Mouse (Mus musculus) spleen, adult 18-20 months (tissue): ENCODE results near the gene Gli2.

Source experiments
- DNase-seq, 2 experiments: peaks; one replicate each; pipeline ENCODE4 v3.0.0; 2022; ENCODE audit warnings: mixed read lengths in 2 of 2

Gene Gli2

DNA sequence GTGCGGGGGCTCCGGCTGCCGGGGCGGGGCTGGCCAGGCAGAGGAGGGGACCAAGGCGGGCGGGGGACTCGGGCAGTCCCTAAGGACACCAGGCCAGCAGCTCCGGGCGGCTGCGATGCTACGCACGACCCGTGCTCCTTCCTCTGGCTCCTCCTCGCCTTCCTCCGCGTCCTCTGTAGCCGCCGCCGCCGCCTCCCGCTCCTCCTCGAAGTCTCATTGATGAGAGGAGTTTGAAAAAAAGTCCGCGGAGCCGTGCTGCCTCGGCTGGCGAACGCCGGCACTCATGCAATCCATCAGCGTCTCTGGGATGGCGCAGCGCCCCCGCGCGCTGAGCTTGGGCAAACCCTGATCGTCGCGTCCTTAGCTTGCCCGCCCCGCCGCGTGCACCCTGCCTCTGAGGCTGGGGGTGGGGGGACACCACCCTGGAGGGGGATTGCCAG is at the start of gene Gli2:
Gli2 (minus strand) TSS at position 218 of the 440 bp plus-strand sequence.
- DNase-seq = peak in 1 of 2 experiments; percentile 11

DNA sequence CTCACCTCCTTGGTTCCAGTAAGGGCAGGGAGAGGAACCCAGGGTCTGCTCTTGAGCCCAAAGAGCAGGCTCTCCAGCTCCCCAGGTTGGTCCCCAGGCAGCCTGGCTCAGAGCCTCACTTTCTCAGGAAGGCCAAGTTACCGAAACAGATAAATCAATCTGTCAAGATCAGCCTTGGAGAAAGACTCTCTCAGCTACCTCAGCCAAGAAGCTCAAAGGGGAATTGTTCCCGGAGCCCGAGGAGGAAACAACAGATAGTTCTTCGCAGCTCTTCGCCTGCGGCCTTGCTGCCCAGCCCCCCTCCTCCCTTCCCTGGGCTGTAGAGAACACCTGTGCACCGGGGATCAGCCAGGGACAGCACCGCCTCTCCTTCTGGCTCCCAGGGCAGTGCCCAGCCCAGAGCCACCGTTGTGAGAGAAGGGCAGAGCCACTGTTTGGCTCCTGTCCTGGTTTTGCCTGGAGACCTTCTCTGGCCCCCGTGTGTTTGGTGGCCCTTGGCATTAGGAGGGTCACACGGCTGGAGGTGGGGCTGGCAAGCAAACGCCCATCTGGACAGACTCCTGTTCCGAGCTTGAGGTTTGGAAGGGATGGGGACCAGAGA is 44.6 kb upstream of the Gli2 start:
- no peak for DNase-seq

DNA sequence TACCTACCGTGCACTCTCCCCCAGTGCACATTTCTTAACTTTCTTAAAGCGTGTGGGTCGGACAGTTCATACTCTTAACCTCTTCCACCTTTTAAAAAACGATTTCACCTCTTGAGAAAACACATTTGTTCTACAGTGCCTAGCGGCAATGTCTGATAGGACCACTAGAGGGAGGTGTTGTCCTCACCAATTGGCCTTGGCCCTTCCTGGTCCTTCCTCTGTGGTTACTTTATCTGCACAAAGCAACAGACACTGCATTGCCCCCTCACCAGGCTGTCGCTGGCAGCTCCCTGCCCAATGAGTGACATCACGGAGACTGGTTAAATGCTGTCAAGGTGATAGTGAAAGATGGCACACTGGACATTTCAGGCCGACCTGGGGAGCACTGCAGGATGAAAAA is 40.3 kb upstream of the Gli2 start:
- peak in 1 of 2 experiments; percentile 26 for DNase-seq

DNA sequence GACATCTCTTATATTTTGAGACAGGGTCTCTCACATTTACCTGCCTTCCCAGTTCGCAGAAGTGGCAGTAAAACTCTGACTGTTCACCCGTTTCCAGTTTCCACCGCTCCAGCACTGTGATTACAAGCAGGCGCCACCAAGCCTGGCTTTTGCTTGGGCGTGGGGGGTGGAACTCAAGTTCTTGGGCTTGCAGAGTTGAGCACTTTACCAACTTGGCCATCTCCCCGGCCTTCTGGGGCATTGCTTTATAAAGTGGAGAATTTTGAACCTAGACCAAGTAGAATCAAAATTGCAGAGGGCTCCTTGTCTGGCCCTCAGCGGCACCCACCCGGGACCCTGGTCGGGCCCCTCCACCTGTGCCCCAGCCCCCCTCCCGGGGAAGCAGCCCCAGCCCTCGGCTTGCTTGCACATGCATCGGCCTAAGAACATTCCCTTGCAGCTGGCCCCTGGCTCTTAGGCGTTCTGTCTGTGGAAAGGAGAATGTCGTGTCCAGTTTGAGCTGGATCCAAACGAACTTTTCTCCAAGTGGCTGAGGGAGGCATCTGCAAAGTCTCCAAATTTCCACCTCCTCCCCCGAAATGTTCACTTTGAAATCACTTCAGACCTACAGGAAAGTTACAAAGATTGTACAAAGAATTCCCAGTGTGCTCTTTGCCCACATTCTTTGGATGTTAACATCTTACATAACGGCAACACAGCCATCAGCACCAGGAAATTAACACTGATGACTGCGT is 36.6 kb upstream of the Gli2 start:
- DNase-seq = no peak

DNA sequence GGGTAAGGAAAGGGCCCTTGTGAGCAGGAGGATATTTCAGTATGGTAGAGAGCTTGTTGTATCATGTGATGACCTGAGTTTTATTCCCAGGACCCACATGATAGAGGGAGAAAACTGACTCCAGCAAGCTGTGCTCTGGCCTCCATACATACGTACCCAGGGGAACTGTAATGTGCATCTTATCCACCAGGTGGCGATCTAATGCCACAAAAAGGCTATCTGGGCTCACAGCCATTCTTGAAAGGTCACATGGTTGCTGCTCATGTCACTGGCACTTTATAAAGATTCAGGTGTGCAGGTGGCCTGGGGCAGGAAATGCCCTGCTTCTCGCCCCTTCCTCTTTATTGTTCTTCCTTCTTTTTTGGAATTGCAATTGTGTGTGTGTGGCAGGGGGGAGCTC is 34.1 kb upstream of the Gli2 start:
- peak in 1 of 2 experiments; percentile 50 for DNase-seq

DNA sequence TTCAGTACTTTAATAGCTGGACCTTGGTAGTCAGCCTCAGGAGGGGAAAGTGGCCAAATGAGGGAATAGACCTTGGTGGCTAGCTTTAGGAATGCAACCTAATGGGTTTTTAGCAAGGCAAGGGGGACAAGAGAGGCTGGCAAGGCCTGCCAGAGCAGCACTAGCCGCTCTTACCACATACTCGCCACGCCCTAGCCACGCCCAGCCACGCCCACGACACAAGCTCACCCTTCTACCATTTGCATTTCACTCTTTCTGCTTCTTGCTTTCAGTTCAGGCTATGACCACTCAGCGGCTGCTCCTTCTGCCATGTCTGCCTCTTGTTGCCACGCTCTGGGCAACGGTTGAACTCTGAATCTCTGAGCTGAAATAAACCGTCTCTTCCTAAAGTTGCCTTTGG is 32.4 kb upstream of the Gli2 start:
- DNase-seq = no peak

DNA sequence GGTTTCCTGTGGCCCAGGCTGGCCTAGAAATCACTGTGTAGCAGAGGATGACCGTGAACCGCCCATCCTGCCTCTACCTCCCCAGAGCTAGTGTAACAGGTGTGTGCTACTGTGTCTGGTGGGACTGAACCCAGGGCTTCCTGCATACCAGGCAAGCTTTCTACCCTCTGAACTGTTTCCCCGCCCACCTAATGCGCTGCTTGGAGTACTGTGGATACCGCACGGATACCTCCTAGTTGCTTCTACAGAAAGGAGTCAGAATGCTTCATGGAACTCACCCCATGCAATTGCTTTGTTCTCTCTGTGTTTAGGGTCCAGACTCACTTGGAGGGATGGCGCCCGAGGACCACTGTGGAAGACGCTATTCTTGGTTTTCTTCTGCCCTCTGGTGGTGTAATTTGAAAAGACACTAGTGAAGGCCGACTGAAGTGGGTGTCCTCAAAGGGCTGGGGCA is 30.1 kb upstream of the Gli2 start:
- DNase-seq = no peak

DNA sequence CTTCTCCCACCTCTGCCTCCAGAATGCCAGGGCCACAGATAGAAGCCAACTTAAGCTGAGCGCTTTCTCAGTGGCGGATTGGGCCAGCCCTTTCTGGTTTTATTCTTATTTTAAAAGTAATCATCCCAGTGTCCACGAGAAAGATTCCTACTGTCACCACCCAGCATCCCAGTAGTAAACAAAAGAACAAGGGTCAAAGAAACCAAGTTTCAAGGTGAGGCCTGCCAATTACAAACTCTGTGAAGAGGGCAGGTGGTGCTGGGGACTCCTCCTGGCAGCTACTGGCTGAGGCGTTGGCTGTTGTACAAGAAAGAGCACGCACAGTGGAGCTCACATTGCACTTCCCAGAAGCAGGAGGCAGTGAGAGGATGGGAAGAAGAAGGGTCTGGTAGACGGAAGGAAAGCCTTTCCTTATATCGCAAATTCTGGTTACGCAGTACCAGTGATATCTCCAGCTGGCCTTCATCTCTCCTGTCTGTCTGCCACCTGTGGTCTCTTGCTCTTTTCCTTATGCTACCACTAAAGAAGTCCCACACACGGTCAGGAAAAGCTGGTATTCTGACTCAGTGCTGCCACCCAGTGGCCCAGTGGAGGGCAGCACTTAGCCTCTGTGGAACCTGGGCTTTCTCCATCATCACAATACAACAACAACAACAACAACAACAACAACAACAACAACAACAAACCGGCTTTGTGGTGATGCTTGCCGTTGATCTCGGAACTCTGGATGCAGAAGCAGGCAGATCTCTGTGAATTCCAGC is 29.0 kb upstream of the Gli2 start:
- DNase-seq = peak in 1 of 2 experiments; percentile 21

DNA sequence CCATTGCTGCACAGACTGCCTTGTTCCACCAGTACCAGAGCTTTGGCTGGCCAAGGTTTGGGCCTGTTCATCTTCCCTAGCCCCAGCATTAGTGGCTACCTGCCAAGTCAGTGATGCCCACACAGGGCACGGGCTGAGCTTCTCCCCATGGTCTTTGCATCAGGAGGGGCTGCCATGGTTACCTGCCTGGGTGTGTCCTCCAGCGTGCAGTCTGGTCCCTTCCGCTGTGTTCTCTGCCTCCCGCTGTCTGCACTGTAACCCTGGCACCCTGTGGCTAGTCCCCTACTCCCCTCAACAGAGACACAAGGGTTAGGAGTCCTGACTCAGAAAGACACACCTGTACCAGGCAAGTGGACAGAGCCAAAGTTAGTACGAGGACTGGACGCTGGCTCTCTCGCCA is 24.5 kb upstream of the Gli2 start:
- no peak for DNase-seq

DNA sequence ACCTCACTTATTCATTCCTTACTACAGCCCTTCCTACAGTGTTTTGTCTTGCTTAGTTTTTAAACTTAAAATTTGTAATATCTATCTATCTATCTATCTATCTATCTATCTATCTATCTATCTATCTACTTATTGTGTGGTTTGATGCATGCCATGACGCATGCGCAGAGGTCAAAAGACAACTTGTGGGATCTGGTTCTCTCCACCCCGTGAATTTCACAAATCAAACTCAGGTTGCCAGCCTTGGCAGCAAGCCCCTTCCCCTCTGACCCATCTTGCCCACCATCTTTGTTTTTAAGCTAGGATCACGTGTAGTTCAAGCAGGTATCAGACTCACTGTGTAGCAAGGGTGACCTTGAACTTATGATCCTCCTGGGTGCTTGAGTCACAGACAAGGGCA is 22.9 kb upstream of the Gli2 start:
- no peak for DNase-seq

DNA sequence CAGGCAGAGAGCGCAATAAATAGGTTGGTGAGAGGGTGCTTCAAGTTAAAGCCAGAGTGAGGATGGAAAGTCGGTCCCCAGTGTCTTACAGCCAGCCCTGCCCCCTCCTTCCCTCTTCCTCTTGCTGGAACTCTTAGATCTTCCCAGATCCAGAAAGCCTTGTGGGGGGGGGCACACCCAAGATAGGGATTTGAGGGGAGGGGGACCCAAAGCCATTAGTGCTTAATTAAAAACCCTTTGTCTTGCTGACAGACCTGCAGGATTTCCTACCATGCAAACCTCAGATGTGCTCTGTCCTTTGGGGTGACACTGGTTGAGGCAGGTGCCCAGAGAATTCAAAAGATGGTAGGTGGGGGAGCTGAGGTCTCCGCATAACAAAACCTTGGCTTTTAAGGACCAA is 22.5 kb upstream of the Gli2 start:
- DNase-seq = no peak

DNA sequence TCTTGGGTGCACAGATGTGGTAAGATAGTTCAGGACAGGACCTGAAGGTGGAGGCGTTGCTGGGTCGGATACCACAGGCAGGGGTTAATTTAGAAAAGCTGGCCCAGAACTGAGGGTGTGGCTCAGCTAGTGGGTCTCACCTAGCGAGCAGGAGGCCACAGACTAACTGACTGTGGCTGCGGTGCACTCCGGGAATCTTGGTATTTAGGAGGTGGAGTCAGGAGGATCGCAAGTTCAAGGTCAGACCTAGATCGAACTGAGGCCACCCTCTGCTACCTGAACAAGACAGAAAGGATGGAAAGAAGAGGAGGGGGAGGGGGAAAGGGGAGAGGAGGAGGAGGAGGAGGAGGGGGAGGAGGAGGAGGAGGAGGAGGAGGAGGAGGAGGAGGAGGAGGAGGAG is 22.1 kb upstream of the Gli2 start:
- DNase-seq = no peak

DNA sequence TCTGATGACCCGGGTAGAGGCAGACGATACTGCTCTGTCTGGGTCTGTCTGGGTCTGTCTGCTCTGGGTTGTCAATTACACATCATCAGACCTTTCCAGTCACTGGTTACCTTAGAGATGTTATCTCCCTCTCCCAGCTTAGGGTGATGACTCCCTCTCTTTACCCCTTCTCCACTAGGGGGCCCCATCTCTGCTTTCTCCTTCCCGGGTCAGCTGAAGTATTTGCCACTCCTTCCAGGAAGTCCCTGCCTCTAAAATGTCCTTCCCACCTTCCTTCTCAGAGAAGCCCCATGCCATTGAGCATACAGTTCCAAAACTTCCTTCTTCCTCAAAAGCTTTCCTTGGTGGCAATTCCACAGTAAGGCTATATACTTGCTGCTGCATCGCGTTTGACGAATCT is 21.5 kb upstream of the Gli2 start:
- no peak for DNase-seq

DNA sequence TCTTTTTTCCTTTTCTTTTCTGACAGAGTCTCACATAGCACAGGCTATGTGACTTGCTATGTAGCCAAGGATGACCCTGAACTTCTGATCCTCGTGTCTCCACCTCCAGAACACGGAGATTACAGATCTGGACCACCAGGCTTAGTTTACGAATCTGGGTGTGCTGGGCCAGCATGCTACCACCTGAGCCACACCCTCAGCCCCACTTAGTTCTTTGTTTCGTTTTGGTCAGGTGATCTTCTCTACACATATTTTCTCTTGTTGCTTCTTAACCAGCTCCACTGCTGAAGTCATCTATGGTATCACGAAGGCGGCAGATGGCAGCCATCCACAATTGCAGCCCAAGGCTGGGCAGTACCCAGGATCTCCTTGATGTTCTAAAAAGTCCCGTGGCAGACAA is 20.5 kb upstream of the Gli2 start:
- DNase-seq = no peak

DNA sequence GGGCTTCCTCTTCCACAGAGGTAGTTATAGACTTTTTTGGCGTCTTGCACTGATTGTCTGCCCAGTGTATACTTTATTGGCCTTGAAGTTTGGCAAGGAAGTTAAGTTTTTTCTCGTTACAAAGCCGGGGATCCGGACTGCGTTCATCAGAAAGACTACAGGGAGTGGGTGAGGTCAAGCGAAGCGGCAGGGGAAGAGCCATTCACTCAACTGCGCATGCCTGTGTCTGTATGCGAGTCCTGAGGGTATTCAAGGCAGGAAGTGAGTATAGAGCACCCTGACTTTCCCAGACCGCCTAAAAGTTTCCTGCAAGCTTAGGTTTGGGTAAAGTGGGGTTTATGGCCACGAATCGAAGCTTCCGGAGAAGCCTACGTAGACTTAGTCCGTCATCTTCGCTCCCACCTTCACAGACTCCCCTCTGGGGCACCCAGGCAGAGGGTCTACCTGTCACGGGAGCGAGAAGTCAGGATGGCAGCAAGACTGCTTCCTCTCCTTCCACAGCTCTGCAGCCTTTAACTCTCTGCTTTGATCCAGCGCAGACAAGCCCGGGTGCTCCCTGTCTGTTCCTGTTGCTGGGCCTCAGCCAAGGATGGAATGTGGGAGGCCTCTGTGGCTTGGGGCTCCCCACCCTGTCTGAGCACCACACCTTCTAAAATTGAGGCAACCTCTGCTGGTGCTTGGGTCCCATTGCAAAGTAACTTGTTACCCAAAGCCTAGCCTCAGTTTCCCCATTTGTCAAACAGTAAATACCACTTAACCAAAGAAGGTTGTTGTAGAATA is 11.7 kb upstream of the Gli2 start:
- DNase-seq = no peak

DNA sequence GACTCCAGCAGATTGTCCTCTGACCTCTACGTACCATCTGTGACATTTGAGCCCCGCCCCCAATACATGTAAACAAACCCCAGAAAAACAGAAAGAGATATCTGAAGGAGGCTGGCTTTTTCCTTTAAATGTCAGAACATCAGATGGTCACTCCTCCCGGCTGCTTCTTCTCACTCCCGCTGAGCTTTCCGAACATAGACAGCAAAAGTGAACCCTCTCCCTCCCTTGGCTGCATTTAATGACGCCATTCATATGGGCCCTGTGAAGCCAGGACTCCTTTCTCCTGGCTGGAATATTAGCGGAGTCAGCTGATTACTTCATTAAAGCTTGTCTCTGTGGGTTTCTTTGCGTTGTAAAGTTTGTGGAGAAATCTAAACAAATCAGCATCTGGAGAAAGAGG is 3.1 kb upstream of the Gli2 start:
- no peak for DNase-seq

DNA sequence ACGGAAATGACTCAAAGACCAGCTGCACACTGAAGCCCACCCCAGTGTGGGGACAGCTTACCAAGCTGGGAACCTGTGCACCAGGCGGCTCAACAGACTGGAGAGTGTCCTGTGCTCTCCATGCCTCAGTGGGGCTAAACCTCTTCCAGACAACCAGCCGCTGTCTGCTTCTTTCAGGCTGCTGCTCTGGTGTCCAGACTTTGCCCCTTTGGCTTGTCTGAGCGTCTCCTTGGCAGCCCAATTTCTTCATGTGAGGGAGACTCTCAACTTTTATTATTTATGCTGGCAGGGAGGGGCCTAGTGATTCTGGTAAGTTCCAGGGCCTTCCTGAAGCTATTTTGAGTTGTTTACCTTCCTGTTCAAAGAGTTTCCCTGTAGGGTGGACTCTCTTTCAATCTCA is 2.4 kb upstream of the Gli2 start:
- DNase-seq = no peak

DNA sequence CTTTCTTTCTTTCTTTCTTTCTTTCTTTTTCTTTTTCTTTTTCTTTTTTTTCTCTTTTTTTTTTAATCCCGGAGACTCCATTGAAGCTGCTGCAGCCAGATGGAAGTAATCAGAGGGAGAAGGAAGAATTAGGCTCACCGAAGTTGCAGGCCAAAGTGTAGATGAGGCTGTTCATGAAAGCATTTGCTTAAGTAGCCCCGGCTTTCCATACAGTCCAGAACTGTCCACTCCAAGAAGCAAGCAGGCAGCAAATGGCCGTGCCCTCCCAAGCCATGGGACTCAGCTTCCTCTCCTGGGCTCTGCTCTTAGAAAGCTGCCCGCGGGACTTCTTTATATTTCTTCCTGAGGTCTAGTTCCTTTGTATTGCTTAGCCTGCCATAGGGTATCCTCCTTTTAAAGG is 1.0 kb upstream of the Gli2 start:
- DNase-seq = no peak

DNA sequence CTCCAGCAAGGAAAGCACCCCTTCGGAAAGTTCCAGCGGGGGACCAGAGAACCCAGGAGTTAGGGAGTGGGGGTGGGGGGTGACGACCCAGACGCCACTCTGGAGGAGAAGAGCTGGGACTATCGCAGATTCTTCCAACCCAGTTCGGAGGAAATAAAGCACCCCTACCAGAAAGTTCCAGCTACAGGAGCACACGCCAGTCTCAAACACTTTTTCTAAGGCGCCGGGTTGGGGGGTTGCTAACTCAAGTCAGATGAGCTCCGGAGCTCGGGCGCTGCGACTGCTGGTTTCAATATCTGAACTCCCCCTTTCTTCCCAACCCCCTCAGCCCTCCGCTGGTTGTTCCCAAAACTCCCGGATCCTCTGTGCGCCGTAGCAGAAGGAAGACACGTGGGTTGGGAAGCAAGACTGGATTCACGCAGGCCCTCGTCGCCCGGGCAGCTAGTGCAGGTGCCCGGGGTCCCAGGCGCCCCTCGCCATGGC is 494 bp upstream of the Gli2 start:
- no peak for DNase-seq

DNA sequence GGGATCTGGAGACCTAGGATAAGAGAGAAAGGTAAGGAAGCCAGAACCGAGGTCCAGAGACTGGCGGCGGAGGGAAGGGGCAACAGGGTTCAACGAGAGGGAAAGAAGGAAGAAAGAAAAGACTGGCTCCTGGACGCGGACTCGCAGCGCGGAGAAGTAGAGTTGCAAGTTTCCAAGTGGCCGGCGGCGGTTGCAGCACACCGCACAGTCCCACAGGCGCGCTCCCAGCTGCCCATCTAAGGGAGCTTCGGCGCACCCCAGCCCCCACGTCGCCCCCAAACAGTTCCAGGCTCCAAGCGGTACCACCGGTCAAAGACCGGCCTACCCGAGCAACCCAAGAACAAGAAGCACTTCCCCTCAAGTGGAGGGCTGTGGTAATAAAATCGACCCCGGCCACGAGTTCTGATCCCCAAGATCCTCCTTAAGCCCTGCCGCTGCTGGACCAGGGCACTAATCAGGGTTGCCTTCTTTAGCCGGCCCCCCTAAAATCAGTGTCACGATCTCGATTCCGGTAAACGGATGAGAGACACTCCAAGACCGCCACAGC is 715 bp downstream of the Gli2 start:
- no peak for DNase-seq

DNA sequence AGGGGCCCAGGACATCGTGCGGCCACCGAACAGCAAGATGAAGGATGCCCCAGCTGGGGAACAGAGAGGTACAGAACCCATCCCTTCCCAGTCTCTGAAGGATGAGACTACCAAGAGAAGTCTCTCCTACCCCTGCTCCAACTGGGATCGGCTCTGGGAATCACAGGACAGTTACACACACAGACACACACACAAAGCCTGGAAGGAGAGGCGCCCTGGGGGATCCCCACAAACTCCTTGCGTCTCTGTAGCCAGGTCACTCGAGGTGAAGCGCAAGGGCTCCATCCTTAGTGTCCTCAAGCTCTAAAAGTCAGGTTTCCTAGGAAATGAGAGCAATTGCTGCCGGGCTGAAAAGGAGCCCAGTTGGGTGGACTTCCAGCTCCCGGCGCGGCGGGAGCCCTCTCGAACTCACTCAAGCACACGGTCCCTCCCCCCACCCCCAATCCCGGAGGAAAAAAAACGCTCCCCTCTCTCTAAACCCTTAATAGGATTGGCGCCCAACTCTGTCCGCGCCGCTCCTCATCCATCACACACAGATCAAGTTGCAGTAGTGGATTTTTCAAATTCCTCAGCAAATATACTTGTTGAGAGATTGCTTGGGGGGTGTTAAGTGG is 1.4 kb downstream of the Gli2 start:
- no peak for DNase-seq
